Mouse (Mus musculus) T-cell, adult 2 months (primary cell): ENCODE measurements at regions not wholly inside any gene's neighbourhood (a gene's known extent, or its start where the extent isn't known, plus 50 kb on each side); places are given as distances from the start of the nearest gene placed in this dataset.

ENCODE experiments used
- DNase-seq: peaks from one replicate; pipeline ENCODE4 v3.0.0; 2022; ENCODE audit warnings: low spot score

- DNase-seq: no peak
Observed at GRCm38 (mm10) chr1:92731353-92732282, 83.0 kb upstream of the Otos start.

GRCm38 (mm10) chr1:92730576-92730975 lies 81.9 kb upstream of the Otos start:
- DNase-seq: no peak

DNA sequence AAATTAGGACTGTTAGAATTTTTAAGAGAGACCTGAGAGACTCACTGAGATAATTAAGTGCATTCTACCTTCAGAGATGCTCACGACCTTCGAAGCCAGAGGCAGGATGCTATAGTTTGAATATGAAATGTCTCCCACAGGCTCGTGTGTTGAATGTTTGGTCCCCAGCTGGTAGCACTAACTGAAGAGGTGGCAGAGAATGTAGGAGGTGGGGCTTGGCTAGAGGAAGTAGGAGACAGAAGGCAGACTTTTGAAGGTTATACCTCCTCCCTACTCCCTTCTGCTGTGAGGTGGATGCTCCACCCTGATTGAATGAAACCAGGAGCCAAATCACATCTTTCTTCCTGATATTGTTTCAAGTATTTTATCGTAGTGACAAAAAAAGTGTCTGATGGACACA lies 79.3 kb upstream of the Otos start:
- no peak for DNase-seq

GRCm38 (mm10) chr1:92727371-92727770 lies 78.7 kb upstream of the Otos start:
- no peak for DNase-seq

GRCm38 (mm10) chr1:92726341-92726740 lies 77.7 kb upstream of the Otos start:
- DNase-seq: no peak

DNA sequence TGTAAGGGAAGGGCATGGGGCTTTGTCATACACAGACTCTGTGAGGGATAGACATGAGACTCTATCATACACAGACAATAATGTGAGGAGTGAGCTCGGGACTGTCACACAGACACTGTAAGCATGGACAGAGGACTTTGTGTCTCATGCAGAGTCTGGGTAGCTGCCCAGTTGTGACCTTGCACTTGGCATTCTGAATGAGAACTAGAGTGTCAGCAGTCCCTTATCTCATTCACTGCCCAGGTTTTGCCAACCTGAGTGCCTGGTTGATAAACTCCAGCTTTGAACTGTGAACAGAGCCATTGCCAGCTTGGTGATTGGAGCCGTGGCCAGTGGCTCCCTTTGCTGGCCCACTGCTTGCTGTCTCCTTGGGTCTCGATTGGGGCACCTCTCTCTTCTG lies 75.5 kb upstream of the Otos start:
- DNase-seq: no peak

GRCm38 (mm10) chr1:92720567-92720966 lies 71.9 kb upstream of the Otos start:
- no peak for DNase-seq

GRCm38 (mm10) chr1:92719864-92720263 lies 71.2 kb upstream of the Otos start:
- no peak for DNase-seq

DNA sequence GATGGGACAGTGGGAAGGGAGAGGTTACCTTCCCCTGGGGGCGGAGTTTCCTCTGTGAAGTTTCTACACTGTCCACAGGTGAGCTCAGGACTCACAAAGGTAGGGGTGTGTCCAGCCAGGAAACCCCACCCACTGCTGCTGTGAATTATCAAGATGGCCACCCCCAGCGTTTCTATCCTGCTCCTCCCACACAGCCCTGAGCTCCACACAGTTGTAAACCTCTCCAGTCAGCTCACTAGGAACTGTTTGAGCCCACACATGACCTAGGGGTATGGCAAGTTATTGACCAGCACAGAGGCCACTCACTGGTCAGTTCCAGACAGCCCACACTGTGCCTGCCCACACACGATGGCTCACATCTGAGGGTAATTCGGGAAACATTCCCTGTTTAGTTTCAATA lies 69.5 kb upstream of the Otos start:
- DNase-seq: no peak

- no peak for DNase-seq
Observed at GRCm38 (mm10) chr1:92714725-92715324, 66.2 kb upstream of the Otos start.

GRCm38 (mm10) chr1:92712366-92712765 lies 63.7 kb upstream of the Otos start:
- DNase-seq: no peak

GRCm38 (mm10) chr1:92710321-92710839 lies 61.7 kb upstream of the Otos start:
- DNase-seq: no peak

GRCm38 (mm10) chr1:92709190-92709850 lies 60.7 kb upstream of the Otos start:
- DNase-seq: no peak

DNA sequence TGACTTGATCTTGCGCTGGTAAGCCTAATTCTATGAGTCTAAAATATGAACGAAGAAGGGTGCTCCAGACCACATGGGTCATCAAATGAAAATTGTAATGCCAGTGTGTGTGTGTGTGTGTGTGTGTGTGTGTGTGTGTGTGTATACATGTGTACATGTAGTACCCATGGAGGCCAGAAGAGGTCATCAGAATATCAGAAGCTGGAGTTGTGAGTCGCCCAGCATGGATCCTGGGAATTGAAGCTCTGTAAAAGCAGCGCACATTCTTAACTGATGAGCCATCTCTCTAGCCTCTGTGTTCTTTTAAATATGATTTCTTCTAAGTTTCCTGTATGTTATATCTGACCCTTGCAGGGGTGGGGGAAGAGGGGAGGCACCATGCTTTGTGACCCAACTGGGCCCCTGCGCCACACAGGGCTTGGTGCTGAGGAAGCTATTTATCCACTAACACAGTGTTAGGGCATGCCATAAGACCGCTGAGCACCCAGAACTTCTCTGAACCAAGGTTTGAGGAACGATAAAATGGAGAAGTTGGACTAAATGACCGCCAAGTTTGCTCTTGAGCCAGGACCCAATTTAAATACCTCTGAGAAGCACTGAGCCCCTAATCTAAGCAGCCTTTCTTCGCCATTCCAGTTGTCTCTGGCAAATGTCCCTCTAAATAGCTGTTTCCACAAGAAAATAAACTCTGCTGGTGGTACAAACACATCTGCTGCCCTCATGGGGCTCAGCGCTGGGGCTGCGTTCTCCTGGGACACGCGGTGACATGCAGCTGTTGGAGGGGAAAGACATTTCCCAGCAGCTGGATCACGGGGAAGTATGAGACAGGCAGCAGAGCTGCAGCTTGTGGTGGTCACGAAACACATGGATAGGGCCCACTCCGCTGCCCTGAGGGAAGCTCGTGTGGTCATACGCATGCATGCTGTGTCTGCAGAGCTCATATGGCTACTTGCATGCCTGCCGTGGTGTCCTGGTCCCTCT lies 59.6 kb upstream of the Otos start:
- no peak for DNase-seq

- DNase-seq: no peak
Observed at GRCm38 (mm10) chr1:92707441-92707840, 58.8 kb upstream of the Otos start.

DNA sequence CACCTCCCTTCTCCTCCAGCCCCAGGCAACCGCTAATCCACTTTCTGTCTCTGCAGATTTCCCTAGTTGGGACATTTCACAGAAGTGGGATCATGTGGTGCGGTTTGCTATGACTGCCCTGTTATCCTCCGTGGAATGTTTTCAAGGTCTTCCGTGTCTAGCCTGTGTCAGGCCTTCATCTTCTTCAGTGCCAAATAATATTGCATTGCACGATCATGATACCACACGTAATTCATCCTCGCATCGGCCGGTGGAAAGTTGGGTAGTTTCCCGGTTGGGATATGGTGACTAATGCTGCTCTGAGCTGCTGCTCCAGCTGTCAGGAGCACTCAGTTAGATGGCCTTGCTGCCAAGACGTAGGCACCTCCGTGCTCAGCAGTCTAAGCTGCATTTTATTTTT lies 55.3 kb upstream of the Otos start:
- no peak for DNase-seq

GRCm38 (mm10) chr1:92703270-92703669 lies 54.6 kb upstream of the Otos start:
- no peak for DNase-seq

DNA sequence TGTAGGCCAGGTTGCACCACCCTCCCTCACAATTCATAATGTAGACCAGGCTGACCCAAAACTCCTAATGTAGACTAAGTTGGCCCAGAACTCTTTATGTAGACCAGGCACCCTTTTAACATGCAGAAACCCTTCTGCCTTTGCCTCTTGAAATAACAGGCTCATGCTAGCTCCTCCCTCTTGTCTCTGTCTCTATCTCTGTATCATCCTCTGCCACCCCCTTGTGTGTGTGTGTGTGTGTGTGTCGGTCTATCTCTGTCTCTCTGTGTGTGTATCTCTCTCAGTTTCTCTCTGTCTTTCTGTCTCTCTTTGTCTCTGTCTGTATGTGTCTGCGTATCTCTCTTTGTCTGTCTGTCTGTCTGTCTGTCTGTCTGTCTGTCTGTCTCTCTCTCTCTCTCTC lies 51.5 kb upstream of the Otos start:
- no peak for DNase-seq

GRCm38 (mm10) chr1:92699697-92700096 lies 51.1 kb upstream of the Otos start:
- DNase-seq: no peak

DNA sequence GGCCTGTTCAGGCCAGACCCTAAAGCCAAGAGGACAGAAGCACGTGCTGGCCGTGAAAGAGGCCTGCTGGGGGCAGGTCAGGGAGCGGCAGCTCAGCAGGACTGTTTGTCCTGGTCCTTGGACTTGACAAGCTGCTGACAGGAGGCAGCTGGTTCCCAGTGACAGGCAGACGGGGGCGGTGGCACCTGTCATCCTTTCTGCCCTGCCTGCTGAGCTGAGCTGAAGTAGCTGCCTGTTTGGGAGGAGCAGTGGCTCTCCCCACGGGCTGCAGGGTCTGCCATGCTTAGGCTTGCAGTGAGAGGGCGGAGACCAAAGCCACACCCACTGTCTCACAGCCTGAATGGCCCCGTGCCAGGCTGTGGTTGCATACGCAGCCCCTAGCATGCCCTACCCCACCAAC lies 50.4 kb upstream of the Otos start:
- DNase-seq: no peak

DNA sequence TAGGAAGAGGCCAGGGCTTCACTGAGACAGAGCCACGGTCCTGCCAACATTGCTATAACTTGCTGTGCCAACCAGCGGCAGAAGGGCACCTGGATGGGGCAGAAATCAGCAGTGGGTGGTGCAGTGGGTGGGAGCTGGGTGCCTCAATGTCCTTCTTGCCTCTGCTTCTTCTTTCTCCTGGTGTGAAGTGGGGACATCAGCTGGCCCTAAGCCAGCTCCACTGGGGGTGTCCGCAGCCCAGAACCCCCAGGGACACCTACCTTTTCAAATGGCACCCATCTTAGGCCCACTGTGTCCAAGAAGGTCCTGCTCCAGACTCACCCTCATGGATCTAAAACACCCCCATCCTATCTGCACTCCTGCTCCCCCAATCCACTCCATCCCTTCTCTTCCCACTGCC lies 49.9 kb upstream of the Otos start:
- no peak for DNase-seq
